Mouse (Mus musculus): ENCODE measurements around the gene Actr1b.

GRCm38 (mm10) chr1:36682620-36683355, 31.4 kb downstream of the Actr1b start, which contains the start of gene Fam178b:
- no peak for TF ChIP-seq CTCF (IDR thresholded peaks at IDR 0.05; ENCODE audit: low read depth, low read length)
- TF ChIP-seq POLR2A (IDR thresholded peaks at IDR 0.05; ENCODE audit: insufficient read depth, low read length): no peak

All from ES-Bruce4 (cell line).